8 mouse cellular contexts compared by ENCODE assay signal in the genomic region with DNA sequence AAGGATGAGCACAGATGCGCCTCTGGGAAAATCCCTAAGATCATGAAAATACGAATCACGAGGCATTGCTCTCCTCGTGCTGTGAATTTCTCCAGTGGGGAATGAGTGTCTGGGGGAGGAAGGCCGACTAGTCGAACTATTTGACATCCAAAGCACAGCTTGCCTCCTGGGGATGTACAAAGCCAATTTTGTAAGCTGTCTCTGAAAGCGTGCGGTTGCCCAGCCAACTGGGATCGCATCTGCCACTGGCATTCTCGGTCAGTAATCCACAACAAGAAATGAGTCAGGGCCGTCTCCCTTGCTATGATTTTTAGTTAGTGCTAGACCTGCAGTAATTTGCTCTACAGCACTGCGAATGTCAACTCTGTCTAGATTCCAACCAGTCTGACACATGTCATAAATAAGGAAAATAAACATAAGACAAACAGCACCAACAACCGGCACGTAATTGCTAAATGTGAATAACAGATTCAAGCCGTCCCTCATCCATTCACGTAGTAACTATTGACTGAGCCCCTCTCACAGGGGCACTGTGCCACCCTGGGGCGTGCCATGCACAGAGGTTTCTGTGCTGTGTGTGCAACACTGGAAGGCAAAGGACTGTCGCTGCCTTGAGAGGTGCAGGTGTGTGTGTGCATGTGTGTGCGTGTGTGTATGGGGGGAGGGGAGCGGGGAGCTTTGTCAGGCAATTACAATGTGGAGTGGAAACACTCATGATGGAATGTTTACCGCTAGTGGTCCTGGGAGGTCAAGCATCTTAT. TPM values are rescaled to one million over a fixed set of nuclear protein-coding genes. Genes with fewer than 3 reads are reported as not detected.
DNase-seq lines count a peak whose midpoint lies in the region; ATAC-seq and TF ChIP-seq lines count a peak whose summit lies in the region.

No protein-coding gene starts in this region.

- no peaks in the 10 kb centered on the region for H3K4me1 ChIP-seq in lung, postnatal 0 days (ENCODE audit: insufficient read depth, low read depth, low read length)
- no peaks in the 10 kb centered on the region for H3K4me1 ChIP-seq in lung, adult 2 months (ENCODE audit: control insufficient read depth, insufficient read depth, low read length)
- H3K4me1 ChIP-seq in hindbrain, embryonic 16.5 days (ENCODE audit: control insufficient read depth, insufficient read depth, low read depth, low read length): peaks cover 26% of the 10 kb centered on the region
- peaks cover 33% of the 10 kb centered on the region for H3K4me1 ChIP-seq in midbrain, embryonic 13.5 days (replicated peaks)

- ATAC-seq in lung, postnatal 0 days: peak; percentile 49
- ATAC-seq in hindbrain, embryonic 16.5 days: peak; percentile 89
- ATAC-seq in midbrain, embryonic 13.5 days: peak; percentile 88

- H3K4me3 ChIP-seq in lung, postnatal 0 days (ENCODE audit: low read depth, low read length): no peak overlapping the region
- H3K4me3 ChIP-seq in lung, adult 2 months (replicated peaks; ENCODE audit: extremely low read depth, low read depth, low read length): no peak overlapping the region
- no peak overlapping the region for H3K4me3 ChIP-seq in hindbrain, embryonic 16.5 days (ENCODE audit: low read length)
- no peak overlapping the region for H3K4me3 ChIP-seq in midbrain, embryonic 13.5 days (replicated peaks)

- no peak overlapping the region for H3K9ac ChIP-seq in lung, postnatal 0 days (replicated peaks; ENCODE audit: low read depth)
- no peak overlapping the region for H3K9ac ChIP-seq in hindbrain, embryonic 16.5 days (ENCODE audit: low read depth, low read length)
- 0 out of 2 replicates have a peak overlapping the region, but pooled peaks have one; percentile 39 for H3K9ac ChIP-seq in midbrain, embryonic 13.5 days (replicated peaks)

- H3K36me3 ChIP-seq in lung, postnatal 0 days (ENCODE audit: insufficient read depth, low read length): no peaks in the 10 kb centered on the region
- H3K36me3 ChIP-seq in hindbrain, embryonic 16.5 days (ENCODE audit: control insufficient read depth, insufficient read depth, low read length): no peaks in the 10 kb centered on the region
- H3K36me3 ChIP-seq in midbrain, embryonic 13.5 days: no peaks in the 10 kb centered on the region

- no peak for TF ChIP-seq CTCF in lung, postnatal 0 days (IDR thresholded peaks at IDR 0.05)
- TF ChIP-seq CTCF in lung, adult 2 months (IDR thresholded peaks at IDR 0.05; ENCODE audit: insufficient read depth, low read length): no peak

- DNase-seq in lung, postnatal 0 days (ENCODE audit: low spot score): no peak
- no peak for DNase-seq in lung, adult 2 months
- DNase-seq in T-cell, adult 2 months (ENCODE audit: low spot score): no peak
- DNase-seq in heart, postnatal 4 days: no peak
- no peak for DNase-seq in spleen, adult 12 weeks (ENCODE audit: low spot score)
- DNase-seq in heart, postnatal 10 days: no peak

- intact Hi-C loops in heart, postnatal 10 days (cut with DNase I): no loop called here

- H3K27me3 ChIP-seq in lung, postnatal 0 days (replicated peaks; ENCODE audit: insufficient read depth, low read length): no peaks in the 10 kb centered on the region
- H3K27me3 ChIP-seq in hindbrain, embryonic 16.5 days (replicated peaks; ENCODE audit: control insufficient read depth, insufficient read depth, low read length): no peaks in the 10 kb centered on the region
- no peaks in the 10 kb centered on the region for H3K27me3 ChIP-seq in midbrain, embryonic 13.5 days

- no peak for TF ChIP-seq POLR2A in lung, adult 2 months (IDR thresholded peaks at IDR 0.05; ENCODE audit: borderline replicate concordance, extremely low read depth, low read depth, low read length)

- H3K4me2 ChIP-seq in lung, postnatal 0 days (replicated peaks; ENCODE audit: low read depth, low read length): no peak overlapping the region
- peak overlapping the region; percentile 33 for H3K4me2 ChIP-seq in hindbrain, embryonic 16.5 days (ENCODE audit: low read length)
- H3K4me2 ChIP-seq in midbrain, embryonic 13.5 days (replicated peaks): peak overlapping the region; percentile 30

- no peak overlapping the region for H3K27ac ChIP-seq in lung, postnatal 0 days (ENCODE audit: low read length)
- H3K27ac ChIP-seq in hindbrain, embryonic 16.5 days (ENCODE audit: low read depth, low read length): peak overlapping the region; percentile 81
- peak overlapping the region; percentile 81 for H3K27ac ChIP-seq in midbrain, embryonic 13.5 days

- no peaks in the 10 kb centered on the region for H3K9me3 ChIP-seq in lung, postnatal 0 days (ENCODE audit: low read length)
- H3K9me3 ChIP-seq in hindbrain, embryonic 16.5 days (ENCODE audit: control insufficient read depth, low read length): no peaks in the 10 kb centered on the region
- H3K9me3 ChIP-seq in midbrain, embryonic 13.5 days: no peaks in the 10 kb centered on the region

- TF ChIP-seq EP300 in lung, postnatal 0 days (IDR thresholded peaks at IDR 0.05): peak; percentile 60; the same call in 1 of the 2 replicates

- WGBS in lung, postnatal 0 days: 81% methylated on average over 21 of the region's 21 CpGs
- 73% methylated on average over 21 of the region's 21 CpGs for WGBS in lung, adult 2 months
- WGBS in hindbrain, embryonic 16.5 days: 32% methylated on average over 21 of the region's 21 CpGs
- WGBS in midbrain, embryonic 13.5 days: 38% methylated on average over 21 of the region's 21 CpGs

RNA-seq across cellular contexts. Expression of gene Ptcd2, which starts 59.9 kb away (rescaled TPM):
- 22.9 and 25.3 TPM in 2 replicates for polyA plus RNA-seq in lung, postnatal 0 days (2015; fragmentation: Nextera tagmentation; extraction: Ambion mirVana)
- 9.3 and 10.8 TPM in 2 replicates for polyA plus RNA-seq in lung, adult 2 months (2012; rRNA removed)
- polyA plus RNA-seq in hindbrain, embryonic 16.5 days (2015; fragmentation: Nextera tagmentation; extraction: Ambion mirVana): 53.6 and 59.4 TPM in 2 replicates
- 50.2 and 52.8 TPM in 2 replicates for polyA plus RNA-seq in midbrain, embryonic 13.5 days (2015; fragmentation: Nextera tagmentation; extraction: Ambion mirVana)
- 10 to 100 TPM; 37.9 to 40.6 TPM for total RNA-seq in heart, postnatal 4 days (2021)
- 10 to 100 TPM; 38.8 to 43.6 TPM for total RNA-seq in heart, postnatal 10 days (2021)
